Mouse (Mus musculus) stomach, postnatal 0 days (tissue): ENCODE data around the gene 5031439G07Rik.

Experiments
- CTCF ChIP-seq: IDR thresholded peaks from 2 replicates; pipeline ENCODE4 v1.5.1; 2016; ENCODE audit warnings: antibody characterized with exemption, low read depth, mild to moderate bottlenecking, moderate library complexity
- EP300 ChIP-seq: optimal IDR thresholded peaks from 2 replicates; pipeline ENCODE3; 2016; ENCODE audit warnings: antibody characterized with exemption

DNA sequence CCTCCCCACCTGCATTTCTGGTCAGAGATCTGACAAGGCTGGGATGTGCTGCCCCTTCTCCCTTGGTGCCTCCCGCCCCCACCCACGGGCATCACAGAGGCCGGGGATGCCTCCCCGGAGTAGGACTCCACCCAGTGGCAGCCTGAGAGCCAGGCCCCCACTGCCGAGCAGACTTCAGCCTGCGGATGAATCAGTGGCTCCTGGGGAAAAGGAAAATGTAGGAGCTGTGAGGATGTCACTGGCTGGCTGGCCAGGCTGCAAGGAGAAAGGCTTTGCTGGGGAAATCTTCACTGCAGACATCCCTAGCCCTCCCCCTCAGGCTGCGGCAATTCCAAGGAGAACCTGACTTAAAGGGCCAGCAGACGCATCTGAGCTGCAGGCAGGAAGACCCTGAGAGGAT, 27.7 kb downstream of the 5031439G07Rik start:
- peak; percentile 19; the same call in 1 of the 2 replicates for TF ChIP-seq CTCF
- no peak for TF ChIP-seq EP300
